Mouse (Mus musculus): Measurements from ENCODE around the gene Prss16. TPM values are rescaled to one million over a fixed set of nuclear protein-coding genes. Genes with fewer than 3 reads are reported as not detected.

The Prss16 gene
- total and polyA plus RNA-seq, 3 experiments: 0.04 to 0.22 TPM; not detected in 1

DNA sequence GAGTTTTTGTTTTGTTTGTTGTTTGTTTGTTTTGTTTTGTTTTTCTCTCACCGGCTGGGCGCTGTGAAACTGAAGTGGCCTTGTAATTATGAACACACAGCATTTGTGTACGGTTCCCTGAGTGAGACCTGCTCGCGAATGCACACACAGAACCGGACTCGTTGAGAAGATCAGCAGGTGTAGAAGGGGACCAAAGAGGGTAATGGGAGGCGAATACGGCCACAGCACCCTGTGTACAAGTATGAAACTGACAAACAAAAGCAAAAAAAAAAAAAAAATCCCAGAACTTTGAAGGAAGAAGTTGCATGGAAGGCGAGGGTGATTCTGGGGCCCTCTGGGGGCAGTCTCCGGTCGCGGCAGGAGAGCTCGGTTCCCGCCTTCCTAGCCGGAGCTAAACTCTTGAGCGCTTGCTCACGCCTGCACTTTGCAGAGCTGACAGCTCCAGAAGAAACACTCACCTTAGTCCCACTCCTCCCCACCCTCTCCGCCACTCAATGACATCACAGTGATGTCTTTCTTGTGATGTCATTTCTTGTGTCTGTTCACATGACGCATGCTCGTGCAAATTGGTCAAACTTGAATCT, 14.1 kb downstream of the Prss16 start:
- DNase-seq (ENCODE audit: low spot score): no peak
- peaks cover 29% of the 10 kb centered on the region for H3K4me1 ChIP-seq (ENCODE audit: insufficient read depth, low read depth, low read length)
- H3K4me3 ChIP-seq (ENCODE audit: low read depth, low read length): peak overlapping the region; percentile 66; the same call in 1 of the 2 replicates
- peaks cover 54% of the 10 kb centered on the region for H3K27me3 ChIP-seq (ENCODE audit: insufficient read depth, low read length)
- ATAC-seq (ENCODE audit: extremely low read depth, insufficient number of reproducible peaks, low FRiP score, poor library complexity, severe bottlenecking): no peak
- H3K36me3 ChIP-seq (replicated peaks): no peaks in the 10 kb centered on the region
- H3K9me3 ChIP-seq (replicated peaks): peaks cover 9% of the 10 kb centered on the region
- TF ChIP-seq TAL1 (conservative IDR thresholded peaks at IDR 0.05; ENCODE audit: low read depth, low read length) (no peak), GATA2 (IDR thresholded peaks at IDR 0.05; ENCODE audit: borderline replicate concordance, low read depth, low read length) (no peak), GATA1 (IDR thresholded peaks at IDR 0.05; ENCODE audit: borderline replicate concordance, low read length) (no peak), POLR2AphosphoS5 (IDR thresholded peaks at IDR 0.05; ENCODE audit: insufficient replicate concordance, low read depth, low read length) (no peak)

DNA sequence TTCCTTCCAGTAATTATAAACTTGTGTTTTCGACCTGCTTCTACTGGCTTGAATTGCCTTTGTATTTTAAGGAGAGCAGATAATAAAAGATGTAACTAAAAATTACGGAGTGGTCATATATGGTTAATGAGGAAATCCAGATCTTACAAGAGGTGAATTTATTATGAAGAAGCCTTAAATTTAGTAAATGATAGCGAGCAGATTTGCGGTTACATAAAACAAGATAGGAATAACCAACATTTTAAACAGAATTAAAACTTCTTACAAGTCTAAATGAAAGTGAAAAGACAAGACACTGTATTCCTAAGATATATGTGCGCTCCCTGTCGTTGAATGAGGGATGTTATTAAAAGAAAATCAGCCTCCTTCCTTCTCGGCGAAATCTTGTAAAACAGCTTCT, 14.6 kb downstream of the Prss16 start:
- peak overlapping the region; percentile 66; the same call in 1 of the 2 replicates for H3K4me3 ChIP-seq (ENCODE audit: low read depth, low read length)
- no peak for TF ChIP-seq TAL1 (conservative IDR thresholded peaks at IDR 0.05; ENCODE audit: low read depth, low read length)
- TF ChIP-seq POLR2AphosphoS5 (IDR thresholded peaks at IDR 0.05; ENCODE audit: insufficient replicate concordance, low read depth, low read length): no peak
- no peak for TF ChIP-seq CTCF (IDR thresholded peaks at IDR 0.05; ENCODE audit: low read depth, low read length)
- no peak for TF ChIP-seq GATA2 (IDR thresholded peaks at IDR 0.05; ENCODE audit: borderline replicate concordance, low read depth, low read length)
- no peak for TF ChIP-seq GATA1 (IDR thresholded peaks at IDR 0.05; ENCODE audit: borderline replicate concordance, low read length)
- no peak for DNase-seq (ENCODE audit: low spot score)
- H3K36me3 ChIP-seq (replicated peaks): no peaks in the 10 kb centered on the region
- H3K4me1 ChIP-seq (ENCODE audit: insufficient read depth, low read depth, low read length): peaks cover 29% of the 10 kb centered on the region
- peaks cover 54% of the 10 kb centered on the region for H3K27me3 ChIP-seq (ENCODE audit: insufficient read depth, low read length)
- no peak for ATAC-seq (ENCODE audit: extremely low read depth, insufficient number of reproducible peaks, low FRiP score, poor library complexity, severe bottlenecking)
- peaks cover 11% of the 10 kb centered on the region for H3K9me3 ChIP-seq (replicated peaks)

DNA sequence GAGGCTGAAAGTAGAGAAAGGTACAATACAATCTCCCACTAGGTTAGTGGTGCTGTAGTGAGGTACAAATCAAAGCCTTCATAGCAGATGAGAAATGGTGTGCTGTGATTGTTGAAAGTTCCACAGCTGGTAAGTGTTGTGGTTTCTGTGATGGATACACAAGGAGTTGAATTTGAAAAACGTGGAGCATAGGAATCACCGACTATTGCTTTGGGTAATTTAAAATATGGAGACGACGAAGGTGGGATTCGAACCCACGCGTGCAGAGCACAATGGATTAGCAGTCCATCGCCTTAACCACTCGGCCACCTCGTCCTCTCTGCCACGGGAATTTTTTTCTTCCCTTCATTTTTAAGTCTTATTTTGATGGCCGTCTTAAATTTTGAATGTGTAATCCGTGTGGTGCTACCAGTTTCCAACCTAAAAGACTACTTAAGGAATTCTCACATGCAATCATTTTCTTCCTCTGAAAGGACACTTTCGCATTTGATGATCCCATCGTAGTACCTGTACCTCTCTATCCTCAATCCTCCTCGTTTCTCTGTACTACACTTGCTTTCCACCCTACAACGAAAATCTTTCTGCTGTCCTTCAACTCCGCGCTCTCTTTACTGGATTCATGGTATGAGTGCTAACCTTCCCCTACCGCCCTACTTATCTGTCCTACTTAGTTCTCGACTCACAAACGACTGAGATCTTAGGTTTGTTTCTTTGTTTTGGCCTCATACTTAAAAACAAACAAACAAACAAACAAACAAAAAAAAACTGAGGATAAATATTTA, 15.4 kb downstream of the Prss16 start:
- Histone ChIP-seq H3K9me3 (replicated peaks) (peaks cover 11% of the 10 kb centered on the region), H3K36me3 (replicated peaks) (no peaks in the 10 kb centered on the region), H3K27me3 (ENCODE audit: insufficient read depth, low read length) (peaks cover 49% of the 10 kb centered on the region), H3K4me1 (ENCODE audit: insufficient read depth, low read depth, low read length) (peaks cover 29% of the 10 kb centered on the region), H3K4me3 (ENCODE audit: low read depth, low read length) (no peak overlapping the region; the same call in 1 of the 2 replicates)
- ATAC-seq (ENCODE audit: extremely low read depth, insufficient number of reproducible peaks, low FRiP score, poor library complexity, severe bottlenecking) (no peak), DNase-seq (ENCODE audit: low spot score) (no peak)
- TF ChIP-seq CTCF (IDR thresholded peaks at IDR 0.05; ENCODE audit: low read depth, low read length) (no peak), GATA1 (IDR thresholded peaks at IDR 0.05; ENCODE audit: borderline replicate concordance, low read length) (no peak), POLR2AphosphoS5 (IDR thresholded peaks at IDR 0.05; ENCODE audit: insufficient replicate concordance, low read depth, low read length) (no peak), GATA2 (IDR thresholded peaks at IDR 0.05; ENCODE audit: borderline replicate concordance, low read depth, low read length) (no peak), TAL1 (conservative IDR thresholded peaks at IDR 0.05; ENCODE audit: low read depth, low read length) (no peak)

DNA sequence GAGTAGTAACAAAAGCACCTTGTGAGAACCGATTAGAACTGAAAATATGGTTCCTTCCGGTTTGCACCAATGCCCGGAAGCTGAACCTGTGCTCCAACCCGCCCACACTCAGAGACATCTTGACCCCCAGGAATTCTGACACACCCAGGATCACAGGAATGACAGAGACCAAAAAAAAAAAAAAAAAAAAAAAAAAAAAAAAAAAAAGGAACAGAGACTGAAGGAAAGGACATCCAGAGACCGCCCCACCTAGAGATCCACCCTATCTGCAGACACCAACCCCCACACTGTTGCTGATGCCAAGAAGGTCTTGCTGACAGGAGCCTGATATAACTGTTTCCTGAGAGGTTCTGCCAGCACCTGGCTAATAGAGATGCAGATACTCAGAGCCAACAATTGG, 17.0 kb downstream of the Prss16 start:
- DNase-seq (ENCODE audit: low spot score): no peak
- TF ChIP-seq TAL1 (conservative IDR thresholded peaks at IDR 0.05; ENCODE audit: low read depth, low read length): no peak
- TF ChIP-seq CTCF (IDR thresholded peaks at IDR 0.05; ENCODE audit: low read depth, low read length): no peak
- TF ChIP-seq POLR2AphosphoS5 (IDR thresholded peaks at IDR 0.05; ENCODE audit: insufficient replicate concordance, low read depth, low read length): no peak
- TF ChIP-seq GATA2 (IDR thresholded peaks at IDR 0.05; ENCODE audit: borderline replicate concordance, low read depth, low read length): no peak
- TF ChIP-seq GATA1 (IDR thresholded peaks at IDR 0.05; ENCODE audit: borderline replicate concordance, low read length): no peak
- H3K27me3 ChIP-seq (ENCODE audit: insufficient read depth, low read length): peaks cover 38% of the 10 kb centered on the region
- ATAC-seq (ENCODE audit: extremely low read depth, insufficient number of reproducible peaks, low FRiP score, poor library complexity, severe bottlenecking): no peak
- peaks cover 29% of the 10 kb centered on the region for H3K4me1 ChIP-seq (ENCODE audit: insufficient read depth, low read depth, low read length)
- no peak overlapping the region for H3K4me3 ChIP-seq (ENCODE audit: low read depth, low read length)
- H3K36me3 ChIP-seq (replicated peaks): no peaks in the 10 kb centered on the region
- H3K9me3 ChIP-seq (replicated peaks): peaks cover 11% of the 10 kb centered on the region

- no peaks in the 10 kb centered on the region for H3K36me3 ChIP-seq (replicated peaks)
- TF ChIP-seq CTCF (IDR thresholded peaks at IDR 0.05; ENCODE audit: low read depth, low read length) (no peak), POLR2AphosphoS5 (IDR thresholded peaks at IDR 0.05; ENCODE audit: insufficient replicate concordance, low read depth, low read length) (no peak), GATA2 (IDR thresholded peaks at IDR 0.05; ENCODE audit: borderline replicate concordance, low read depth, low read length) (no peak), GATA1 (IDR thresholded peaks at IDR 0.05; ENCODE audit: borderline replicate concordance, low read length) (no peak), TAL1 (conservative IDR thresholded peaks at IDR 0.05; ENCODE audit: low read depth, low read length) (no peak)
- ATAC-seq (ENCODE audit: extremely low read depth, insufficient number of reproducible peaks, low FRiP score, poor library complexity, severe bottlenecking): no peak
- no peaks in the 10 kb centered on the region for H3K4me1 ChIP-seq (ENCODE audit: insufficient read depth, low read depth, low read length)
- H3K27me3 ChIP-seq (ENCODE audit: insufficient read depth, low read length): peaks cover 56% of the 10 kb centered on the region
- DNase-seq (ENCODE audit: low spot score): no peak
- no peak overlapping the region for H3K4me3 ChIP-seq (ENCODE audit: low read depth, low read length)
- H3K9me3 ChIP-seq (replicated peaks): peaks cover 4% of the 10 kb centered on the region
Observed at GRCm38 (mm10) chr13:21984486-21984885, 25.1 kb downstream of the Prss16 start.

- Histone ChIP-seq H3K27me3 (ENCODE audit: insufficient read depth, low read length) (peaks cover 61% of the 10 kb centered on the region), H3K4me1 (ENCODE audit: insufficient read depth, low read depth, low read length) (no peaks in the 10 kb centered on the region), H3K36me3 (replicated peaks) (no peaks in the 10 kb centered on the region), H3K9me3 (replicated peaks) (peaks cover 4% of the 10 kb centered on the region), H3K4me3 (ENCODE audit: low read depth, low read length) (no peak overlapping the region)
- DNase-seq (ENCODE audit: low spot score) (no peak), ATAC-seq (ENCODE audit: extremely low read depth, insufficient number of reproducible peaks, low FRiP score, poor library complexity, severe bottlenecking) (no peak)
- no peak for TF ChIP-seq GATA1 (IDR thresholded peaks at IDR 0.05; ENCODE audit: borderline replicate concordance, low read length)
- TF ChIP-seq GATA2 (IDR thresholded peaks at IDR 0.05; ENCODE audit: borderline replicate concordance, low read depth, low read length): no peak
- no peak for TF ChIP-seq POLR2AphosphoS5 (IDR thresholded peaks at IDR 0.05; ENCODE audit: insufficient replicate concordance, low read depth, low read length)
- TF ChIP-seq TAL1 (conservative IDR thresholded peaks at IDR 0.05; ENCODE audit: low read depth, low read length): no peak
- TF ChIP-seq CTCF (IDR thresholded peaks at IDR 0.05; ENCODE audit: low read depth, low read length): no peak
Observed at GRCm38 (mm10) chr13:21981803-21982193, 27.7 kb downstream of the Prss16 start.

Measured in G1E (cell line).